Mouse (Mus musculus): ENCODE measurements at regions not wholly inside any gene's neighbourhood (a gene's known extent, or its start where the extent isn't known, plus 50 kb on each side); places are given as distances from the start of the nearest gene placed in this dataset.

DNA sequence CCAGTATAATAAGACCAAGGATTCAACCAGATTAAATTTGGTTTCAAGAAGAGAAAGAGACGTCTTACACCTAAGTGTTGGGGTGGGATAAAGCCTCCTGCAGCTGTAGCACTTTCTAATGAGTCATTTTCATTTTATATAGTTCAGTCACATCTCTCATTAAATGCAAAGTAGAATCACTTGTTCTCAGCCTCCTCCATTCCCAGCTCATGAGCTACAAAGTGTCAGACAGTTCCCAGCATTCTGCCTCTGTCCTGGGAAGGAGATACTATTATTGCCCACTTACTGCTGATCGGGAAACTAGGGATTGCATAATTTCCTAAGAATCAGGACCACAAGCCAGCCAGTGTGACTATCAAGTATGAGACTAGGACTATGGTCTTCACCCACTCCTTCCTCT lies 158.9 kb downstream of the Tph2 start:
- peak in 1 of 2 experiments; percentile 10 for DNase-seq (ENCODE audit: low spot score in 2 of 2)

DNA sequence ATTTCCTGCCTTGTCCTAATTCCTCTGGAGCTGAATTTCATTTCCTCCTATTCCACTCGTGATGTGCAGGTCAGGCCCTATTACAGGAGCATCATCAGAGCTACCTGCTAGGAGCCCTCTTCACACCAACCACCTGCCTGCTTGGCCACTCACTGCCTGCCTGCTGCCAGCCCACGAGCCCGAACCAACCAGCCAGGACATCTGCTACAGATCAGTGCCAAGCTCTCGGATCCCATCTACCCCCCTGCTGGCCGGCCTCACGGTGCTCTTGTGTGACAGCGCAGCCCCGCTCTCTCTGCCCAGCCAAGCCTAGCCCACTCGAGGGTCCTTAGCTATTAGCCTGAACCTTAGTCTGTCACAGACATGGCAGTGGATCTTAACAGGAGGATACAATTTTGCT lies 165.4 kb downstream of the Tph2 start:
- DNase-seq (ENCODE audit: low spot score in 2 of 2): peak in 1 of 2 experiments; percentile 5

DNA sequence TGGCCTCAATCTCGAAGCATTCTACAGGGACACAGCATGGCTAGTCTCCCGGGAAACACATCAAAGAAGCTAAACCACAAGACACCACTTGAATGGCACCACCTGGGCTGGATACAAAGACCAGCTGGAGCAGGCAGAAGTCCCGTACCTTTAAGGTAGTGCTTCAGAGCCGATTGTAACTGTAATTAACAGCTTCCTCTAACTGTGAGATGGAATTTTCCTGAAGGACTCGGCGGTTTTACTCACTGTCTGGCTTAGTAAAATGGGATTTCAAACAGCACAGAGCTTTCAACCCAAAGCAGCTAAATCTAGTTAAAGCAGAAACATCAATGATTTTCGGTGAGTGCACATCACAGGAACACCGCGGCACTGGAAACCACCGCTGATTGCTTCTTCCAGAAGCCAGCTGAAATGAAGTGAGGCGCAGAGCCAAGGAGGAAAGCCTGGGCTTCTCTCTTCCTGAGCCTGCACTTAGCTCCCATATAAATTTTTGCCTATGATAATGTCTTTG lies 171.3 kb downstream of the Tph2 start:
- DNase-seq (ENCODE audit: low spot score in 2 of 2): peak in 1 of 2 experiments; percentile 22

DNA sequence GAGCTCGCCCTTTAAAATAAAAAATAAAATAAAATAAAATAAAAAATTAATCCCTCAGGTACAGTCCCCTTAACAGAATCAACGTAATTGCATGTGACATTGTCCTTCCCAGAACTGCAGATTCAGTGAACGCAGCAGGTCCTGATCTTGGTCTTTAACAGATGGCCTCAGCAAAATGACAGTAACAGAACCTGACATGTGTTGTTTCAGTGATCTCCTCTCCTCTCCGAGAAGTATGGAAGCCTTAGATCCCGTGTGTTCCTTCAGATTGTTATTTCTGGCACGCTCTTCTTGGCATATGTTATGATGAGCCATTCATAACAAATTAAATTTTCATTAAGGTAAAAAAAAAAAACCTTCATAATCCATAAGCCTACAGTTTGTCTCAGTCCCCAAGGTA lies 171.9 kb downstream of the Tph2 start:
- DNase-seq (ENCODE audit: low spot score in 2 of 2): no peak

DNA sequence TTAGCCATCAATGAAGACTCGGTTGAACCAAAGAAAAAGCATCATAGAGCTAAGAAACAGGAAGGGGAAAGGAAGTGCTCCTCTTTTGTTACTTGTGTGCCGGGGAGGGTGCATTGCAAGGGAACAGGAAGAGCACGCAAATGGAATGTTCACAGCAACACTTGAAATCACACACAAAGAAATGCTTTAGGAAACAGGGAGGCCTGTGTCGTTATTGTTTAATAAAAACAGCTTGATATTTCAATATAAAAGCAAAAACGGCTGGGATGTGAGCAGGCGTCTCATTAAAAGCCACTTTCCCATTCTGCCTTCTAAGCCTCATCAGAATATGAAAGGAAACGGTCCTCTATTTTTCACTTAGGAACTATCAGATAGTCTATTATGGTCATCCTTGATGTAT lies 172.5 kb downstream of the Tph2 start:
- no peak for DNase-seq (ENCODE audit: low spot score in 2 of 2)

DNA sequence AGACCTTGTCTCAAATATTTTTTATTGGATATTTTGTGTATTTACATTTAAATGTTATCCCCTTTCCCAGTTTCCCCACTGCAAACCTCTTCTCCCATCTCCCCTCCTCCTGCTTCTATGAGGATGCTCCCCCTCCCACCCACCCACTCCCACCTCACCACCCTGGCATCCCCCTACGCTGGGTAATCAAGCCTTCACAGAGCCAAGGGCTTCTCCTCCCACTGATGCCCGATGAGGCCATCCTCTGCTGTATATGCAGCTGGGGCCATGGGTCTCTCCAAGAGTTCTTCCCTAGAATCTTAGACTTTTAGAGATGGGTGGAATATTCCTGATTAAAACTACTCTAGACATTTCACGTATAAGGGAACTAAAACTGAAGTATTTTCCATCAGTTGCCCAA lies 172.9 kb downstream of the Tph2 start:
- DNase-seq (ENCODE audit: low spot score in 2 of 2): no peak

DNA sequence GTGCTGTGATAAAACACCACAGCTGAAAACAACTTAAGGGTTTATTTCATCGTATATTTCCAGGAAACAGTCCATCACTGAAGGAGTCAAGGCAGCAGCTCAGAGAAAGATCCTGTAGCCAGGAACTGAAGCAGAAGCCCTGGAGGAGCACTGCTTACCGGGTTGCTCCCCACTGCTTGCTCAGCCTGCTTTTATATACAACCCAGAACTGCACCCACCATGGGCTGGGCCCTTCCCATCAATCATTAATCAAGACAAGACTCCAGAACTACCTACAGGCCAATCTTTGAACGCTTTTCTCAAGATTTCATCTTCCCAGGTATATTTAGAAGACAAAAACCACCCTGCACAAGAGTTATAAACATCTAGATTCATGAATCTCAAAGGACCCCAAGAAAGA lies 188.4 kb downstream of the Tph2 start:
- no peak for DNase-seq (ENCODE audit: low spot score in 2 of 2)

DNA sequence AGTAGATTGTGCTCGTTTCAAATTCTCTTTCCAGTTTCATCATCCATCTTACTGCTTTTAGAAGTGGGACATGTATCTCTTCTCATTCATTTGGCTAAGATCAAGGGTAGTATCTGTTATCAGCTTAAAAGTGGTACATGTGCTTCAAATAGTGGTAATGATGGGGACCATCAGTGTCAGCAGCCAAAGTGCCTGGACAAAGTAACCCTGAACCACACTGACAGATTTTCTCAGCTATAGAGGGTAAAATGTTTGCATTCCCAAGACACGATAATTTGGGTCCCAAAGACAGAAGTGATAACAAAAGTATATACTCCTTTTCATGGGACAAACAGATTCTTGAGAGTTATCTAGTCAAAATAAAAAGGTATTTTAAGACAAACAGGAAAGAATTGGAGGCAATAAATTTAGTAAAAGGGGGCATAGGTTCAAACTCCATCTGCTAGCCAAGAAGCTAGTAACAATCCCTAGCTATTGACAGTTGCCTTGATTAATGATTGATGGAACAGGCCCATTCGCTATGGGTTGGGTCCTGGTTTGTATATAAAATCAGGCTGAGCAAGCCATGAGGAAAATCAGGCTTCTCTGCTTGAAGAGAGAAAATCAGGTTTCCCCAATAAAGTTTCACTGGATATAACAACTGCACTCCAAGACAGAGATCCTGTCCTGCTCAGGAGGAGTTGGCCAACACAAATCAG lies 189.5 kb downstream of the Tph2 start:
- no peak for DNase-seq (ENCODE audit: low spot score in 2 of 2)

DNA sequence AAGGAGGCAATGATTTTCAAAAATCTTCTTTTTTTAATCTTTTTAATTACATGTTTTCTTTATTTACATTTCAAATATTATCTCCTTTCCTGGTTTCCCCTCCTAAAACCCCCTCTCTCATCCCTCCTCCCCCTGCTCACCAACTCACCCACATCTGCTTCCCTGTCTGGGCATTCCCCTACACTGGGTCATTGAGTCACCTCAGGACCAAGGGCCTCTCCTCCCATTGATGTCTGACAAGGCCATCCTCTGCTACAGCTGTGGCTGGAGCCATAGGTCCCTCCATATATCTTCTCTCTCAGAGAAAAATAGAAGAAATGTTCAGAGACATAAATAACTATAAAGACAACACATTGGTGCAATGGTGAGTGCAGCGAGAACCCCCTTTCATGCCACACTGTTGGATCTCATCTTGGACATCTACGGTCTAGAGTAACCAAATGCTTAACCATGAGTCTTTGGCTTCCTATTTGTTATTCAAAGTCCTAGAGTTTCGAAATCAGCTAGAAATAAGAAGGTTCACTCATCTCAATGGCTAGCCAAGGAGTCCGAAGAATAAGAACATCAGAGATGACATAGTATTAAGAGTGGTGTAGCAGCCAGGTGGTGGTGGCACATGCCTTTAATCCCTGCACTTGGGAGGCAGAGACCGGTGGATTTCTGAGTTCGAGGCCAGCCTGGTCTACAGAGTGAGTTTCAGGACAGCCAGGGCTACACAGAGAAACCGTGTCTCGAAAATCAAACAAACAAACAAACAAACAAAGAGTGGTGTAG lies 186.5 kb upstream of the Trhde start:
- DNase-seq (ENCODE audit: low spot score in 2 of 2): no peak

DNA sequence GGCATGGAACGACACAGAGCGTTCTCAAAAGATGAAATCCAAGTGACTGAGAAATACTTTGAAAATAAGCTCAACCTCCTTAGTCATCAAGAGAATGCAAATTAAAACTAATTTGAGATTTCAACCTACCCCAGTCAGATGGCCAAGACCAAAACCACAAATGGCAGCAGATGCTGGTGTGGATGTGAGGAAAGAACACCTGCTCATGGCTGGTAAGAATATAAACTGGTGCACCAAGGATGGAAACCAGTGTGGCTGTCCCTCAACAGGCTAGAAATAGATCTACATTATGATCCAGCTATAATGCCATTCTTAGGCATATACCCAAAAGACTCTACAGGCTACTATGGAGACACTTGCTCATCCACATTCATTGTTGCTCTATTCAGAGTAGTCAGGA lies 170.3 kb upstream of the Trhde start:
- DNase-seq (ENCODE audit: low spot score in 2 of 2): peak in 1 of 2 experiments; percentile 11

DNA sequence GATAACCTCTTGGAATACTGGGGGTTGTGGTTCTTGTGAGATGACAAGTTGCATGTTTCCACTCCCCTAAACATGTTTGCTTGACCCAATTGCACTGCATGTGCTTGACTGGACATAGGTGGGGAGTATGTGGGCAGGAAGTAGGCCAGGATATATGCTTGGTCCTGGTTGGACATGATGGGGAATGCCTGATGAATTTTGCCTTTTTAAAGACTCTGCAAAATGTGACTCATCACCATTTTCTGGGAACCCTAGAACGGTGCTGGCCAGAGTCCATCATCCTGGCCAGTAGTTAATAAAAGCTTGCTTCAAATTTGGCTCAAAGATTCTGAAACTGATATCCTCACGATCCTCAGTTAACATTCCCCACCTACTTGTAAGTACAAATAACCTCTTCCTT lies 161.5 kb upstream of the Trhde start:
- no peak for DNase-seq (ENCODE audit: low spot score in 2 of 2)

DNA sequence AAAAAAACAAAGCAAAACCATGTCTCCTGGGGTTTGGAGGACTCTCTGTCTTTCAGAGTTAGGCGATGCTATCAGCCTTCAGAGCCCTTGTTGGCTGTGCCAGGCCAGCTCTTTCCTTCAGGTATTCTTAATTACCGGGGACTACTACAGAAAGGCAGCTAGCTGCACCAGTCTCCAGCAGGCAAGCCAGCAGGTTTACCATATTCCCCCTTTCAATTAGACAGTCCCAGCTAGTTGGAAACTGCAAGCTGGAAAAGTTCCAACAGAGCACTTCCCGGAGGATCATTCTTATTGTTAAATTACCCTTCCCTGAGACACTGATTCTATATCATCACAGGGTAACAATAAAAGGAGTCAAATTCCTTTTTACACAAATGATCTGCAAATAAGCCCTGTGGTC lies 155.8 kb upstream of the Trhde start:
- no peak for DNase-seq (ENCODE audit: low spot score in 2 of 2)

DNA sequence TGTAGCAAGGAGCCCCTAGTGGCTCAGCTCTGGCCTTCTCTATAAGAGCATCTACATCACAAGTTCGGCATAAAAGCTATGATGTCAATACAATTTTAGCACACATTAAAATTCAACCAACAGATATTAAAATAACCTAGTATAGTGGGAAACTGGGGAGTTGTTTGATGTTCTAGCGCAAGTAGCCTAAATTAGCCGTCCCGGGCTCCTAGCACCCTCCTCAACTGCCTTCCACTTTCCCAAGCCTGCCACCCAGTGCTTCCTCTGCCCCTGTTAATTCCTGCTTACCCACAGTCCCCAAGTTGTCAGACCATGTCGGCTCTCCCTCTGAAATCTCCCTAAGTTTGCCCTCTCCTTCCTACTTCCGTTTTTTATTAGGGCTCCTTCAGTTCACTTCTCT lies 154.2 kb upstream of the Trhde start:
- DNase-seq (ENCODE audit: low spot score in 2 of 2): no peak

DNA sequence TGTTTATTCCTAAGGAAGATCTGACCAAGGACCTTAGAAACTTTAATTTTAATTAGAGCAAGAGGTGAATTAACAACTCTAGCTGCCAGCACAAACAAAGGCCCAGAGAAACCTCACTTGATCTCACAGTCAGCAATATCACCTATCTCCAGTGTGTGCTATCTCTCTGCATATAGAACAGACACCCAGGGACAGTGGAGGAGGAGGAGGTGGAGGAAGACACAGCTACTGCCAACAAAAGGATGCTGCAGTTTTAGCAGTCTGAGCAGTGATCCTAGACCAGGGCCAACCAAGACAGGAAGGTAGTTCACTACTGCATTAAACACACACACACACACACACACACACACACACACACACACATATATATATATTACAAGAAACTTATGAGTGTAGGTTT lies 153.5 kb upstream of the Trhde start:
- no peak for DNase-seq (ENCODE audit: low spot score in 2 of 2)

DNA sequence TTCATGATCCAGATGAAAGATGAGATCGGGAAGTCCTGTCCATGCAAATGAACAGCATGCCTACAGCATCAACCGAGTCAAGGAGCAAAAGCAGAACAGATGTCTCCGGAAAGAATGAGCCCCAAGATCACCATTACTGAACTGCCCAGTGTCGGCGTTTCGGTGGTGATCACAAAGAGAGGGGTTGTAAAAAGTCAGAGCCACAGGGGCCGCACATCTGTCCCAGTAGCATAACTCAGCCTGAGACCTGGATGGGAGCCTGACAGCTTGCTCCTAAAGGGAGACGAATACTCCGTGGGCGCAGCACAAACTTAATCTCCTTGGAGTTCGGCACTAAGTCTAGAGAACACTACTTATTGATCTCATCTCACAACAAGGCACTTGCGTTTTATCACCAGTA lies 151.3 kb upstream of the Trhde start:
- no peak for DNase-seq (ENCODE audit: low spot score in 2 of 2)

DNA sequence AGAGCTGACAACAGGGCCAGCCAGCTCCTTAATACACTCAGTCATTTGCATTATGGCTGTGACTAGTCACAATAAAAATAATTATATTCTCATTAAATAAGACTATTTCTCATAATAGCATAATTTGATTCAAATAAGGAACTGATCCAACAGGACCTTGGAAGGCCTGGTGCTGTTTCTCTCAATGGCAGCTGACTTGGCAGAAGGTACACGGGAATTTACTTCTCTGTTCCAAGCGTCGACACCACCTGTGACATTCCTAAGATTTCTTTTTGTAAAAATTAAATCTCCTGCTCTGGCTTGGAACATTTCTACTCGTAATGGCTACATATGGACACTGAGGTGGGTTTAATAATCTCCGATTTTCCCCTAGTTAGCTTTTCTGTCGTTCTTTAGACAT lies 147.1 kb upstream of the Trhde start:
- no peak for DNase-seq (ENCODE audit: low spot score in 2 of 2)

DNA sequence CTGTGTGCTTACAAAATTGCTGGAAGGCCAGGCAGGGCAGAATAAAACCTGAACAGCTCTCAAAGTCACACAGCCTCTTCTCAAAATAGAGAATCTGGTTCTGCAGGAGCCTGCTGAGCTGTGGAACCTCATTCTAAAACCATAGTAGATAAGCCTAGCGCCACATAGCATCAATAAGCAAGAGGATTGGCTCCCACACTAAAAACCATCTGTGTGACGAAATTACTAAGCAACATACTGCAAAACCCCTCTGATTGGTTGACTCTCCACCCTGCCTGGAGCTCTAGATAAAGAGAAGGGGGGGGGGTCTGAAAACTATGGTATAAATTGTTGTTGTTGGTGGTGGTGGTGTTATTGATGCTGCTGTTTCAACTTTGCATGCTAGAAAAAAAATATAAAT lies 122.6 kb upstream of the Trhde start:
- DNase-seq (ENCODE audit: low spot score in 2 of 2): no peak

DNA sequence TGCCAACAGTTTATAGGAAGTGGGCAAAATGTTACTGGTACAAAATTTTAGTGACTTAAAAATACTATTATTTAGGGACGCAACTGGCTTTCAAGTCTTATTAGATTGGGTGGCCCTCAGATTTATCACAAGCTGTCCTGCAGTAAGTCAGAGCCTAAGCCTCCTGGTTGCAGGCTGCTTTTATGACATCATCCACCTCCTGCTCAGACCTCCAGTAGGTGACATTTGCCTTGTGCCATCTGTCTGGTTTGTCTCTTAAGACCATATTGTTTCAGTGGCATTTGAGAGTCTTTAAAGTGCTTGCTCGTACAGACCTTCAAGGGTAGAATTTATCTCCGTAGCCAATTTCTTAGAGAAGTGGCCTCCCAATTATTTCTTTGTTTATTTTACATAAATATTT lies 111.9 kb upstream of the Trhde start:
- no peak for DNase-seq (ENCODE audit: low spot score in 2 of 2)

DNA sequence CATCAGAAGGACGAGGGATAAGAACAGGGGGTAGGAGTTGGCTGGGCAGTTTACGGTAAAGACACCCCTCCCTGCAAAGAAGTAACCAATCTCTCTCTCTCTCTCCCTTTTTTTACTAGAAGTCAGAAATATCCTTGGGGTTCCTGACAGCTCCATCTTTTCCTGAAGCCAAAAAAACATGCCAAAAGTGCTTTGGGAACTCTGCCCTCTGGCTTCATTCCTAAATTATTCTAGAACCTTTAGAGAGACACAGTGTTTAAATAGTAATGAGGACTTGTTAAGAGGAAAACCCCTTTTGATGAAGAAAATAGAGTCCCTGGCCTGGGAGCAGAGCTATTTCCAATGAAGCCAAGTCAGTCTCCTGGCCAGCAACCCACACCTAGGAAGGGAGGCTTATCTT lies 89.8 kb upstream of the Trhde start:
- no peak for DNase-seq (ENCODE audit: low spot score in 2 of 2)

DNA sequence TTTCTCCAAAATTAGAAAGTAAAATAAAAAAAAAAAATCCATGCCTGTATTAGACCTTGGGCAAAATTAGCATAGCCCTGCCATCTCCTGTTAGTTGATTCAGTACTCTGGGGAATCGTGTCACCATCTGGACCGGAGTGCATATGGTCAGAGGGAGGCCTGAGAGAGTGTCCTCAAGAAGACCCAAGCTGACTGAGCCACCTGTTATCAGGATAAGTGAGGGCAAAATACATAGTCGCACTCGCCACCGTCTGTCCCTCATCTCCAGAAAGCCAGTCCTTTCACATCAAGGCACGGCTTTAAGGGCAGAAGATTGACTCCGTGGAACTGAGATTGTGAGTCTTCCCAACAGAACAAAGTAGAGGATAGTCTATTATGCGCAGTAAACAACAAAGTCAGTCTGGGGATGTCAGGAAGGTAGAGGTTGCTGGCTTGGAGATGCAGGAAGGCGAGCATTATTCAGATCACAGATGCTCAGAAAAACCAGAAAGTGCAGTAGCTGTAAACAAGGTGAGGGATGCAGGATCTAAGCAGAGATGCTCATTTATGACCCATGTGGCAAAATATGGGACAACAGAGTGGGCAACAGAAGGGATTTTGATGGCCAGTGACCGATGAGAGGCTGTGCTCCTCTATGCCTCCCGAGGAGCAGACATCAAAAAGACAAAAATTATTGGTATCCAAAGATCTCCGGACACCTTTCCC lies 88.8 kb upstream of the Trhde start:
- DNase-seq (ENCODE audit: low spot score in 2 of 2): no peak

DNA sequence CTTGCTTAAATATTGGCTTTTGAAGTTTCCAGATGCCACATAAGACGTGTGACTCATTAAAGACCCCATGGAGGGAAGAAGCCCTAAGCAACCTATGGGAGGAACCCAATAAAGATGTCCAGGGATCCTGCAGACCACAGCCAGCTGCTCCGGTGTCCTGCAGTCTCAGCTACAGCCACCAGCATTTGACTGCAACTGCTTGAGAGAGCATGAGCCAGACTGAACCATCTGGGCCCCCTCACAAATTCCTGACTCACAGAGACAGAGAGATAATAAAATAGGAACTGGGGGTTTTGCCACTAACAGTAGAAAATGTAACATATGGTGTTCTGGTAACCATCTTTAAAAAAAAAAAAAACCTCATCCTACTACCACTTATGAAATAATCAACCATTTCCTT lies 69.1 kb upstream of the Trhde start:
- peak; percentile 13 to 66 for DNase-seq (ENCODE audit: low spot score in 2 of 2)

DNA sequence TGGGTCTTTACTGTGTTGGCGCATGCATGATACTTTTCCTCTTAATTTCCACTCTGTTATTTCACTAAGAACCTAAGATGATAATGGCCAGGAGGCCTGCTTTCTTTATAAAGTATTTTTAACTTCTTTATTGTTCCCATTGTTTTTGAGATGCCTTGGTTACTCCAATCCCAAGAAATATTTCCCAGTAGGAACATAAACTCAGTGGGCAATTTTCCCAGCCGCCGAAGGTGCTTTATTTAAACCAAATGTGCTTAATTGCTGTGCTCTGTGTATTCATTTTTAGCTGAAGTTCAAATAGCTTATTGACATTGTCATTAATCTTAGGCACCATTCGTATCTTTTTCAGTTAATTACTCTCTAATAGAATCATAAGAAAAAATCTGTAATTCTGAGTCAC lies 55.1 kb upstream of the Trhde start:
- no peak for DNase-seq (ENCODE audit: low spot score in 2 of 2)

DNA sequence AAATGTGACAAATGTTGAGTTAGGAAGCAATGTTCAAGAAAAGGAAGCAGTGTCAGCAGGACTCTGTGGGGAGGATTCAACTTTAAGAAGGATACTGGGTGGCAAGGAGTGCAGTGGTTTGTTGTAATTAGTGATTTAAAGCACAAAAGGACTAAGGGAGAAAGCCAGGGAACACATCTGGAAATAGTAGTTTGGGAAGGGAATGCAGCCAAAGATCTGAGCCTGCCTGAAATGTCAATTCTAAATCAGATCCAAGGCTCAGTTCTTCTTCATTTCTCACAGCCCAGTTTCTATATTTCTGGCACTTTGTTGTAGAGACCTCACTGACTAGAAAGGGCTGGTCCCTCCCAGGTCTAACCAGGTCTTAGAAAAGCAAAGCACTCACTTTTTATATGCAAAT lies 50.6 kb upstream of the Trhde start:
- DNase-seq (ENCODE audit: low spot score in 2 of 2): no peak

Measured in left cerebral cortex, adult 9 months (tissue).